Mouse (Mus musculus): ENCODE results near the gene Bcat2. TPM values are rescaled to one million over a fixed set of nuclear protein-coding genes. Genes with fewer than 3 reads are reported as not detected.

Bcat2 gene
- total RNA-seq, 2 experiments from 2014 or later: 50.0 to 81.0 TPM

DNA sequence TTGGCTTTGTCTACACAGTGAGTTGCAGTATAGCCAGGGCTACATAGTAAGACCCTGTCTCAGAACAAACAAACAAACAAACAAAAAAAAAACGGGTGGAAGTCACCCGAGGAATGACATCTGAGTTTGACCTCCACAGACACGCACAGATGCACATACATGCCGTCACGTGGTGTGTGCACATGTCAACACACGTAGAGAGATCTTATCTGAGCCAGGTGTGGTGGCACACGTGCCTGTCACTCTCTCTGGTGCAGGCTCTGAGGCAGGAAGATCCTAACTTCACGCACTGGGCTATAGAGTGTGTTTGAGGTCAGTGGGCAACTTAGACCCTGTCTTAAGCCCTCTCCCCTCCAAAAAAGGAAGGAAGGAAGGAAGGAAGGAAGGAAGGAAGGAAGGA, 4.0 kb downstream of the Bcat2 start:
- ATAC-seq (replicated peaks; ENCODE audit: low FRiP score, low TSS enrichment, poor library complexity, severe bottlenecking): no peak

DNA sequence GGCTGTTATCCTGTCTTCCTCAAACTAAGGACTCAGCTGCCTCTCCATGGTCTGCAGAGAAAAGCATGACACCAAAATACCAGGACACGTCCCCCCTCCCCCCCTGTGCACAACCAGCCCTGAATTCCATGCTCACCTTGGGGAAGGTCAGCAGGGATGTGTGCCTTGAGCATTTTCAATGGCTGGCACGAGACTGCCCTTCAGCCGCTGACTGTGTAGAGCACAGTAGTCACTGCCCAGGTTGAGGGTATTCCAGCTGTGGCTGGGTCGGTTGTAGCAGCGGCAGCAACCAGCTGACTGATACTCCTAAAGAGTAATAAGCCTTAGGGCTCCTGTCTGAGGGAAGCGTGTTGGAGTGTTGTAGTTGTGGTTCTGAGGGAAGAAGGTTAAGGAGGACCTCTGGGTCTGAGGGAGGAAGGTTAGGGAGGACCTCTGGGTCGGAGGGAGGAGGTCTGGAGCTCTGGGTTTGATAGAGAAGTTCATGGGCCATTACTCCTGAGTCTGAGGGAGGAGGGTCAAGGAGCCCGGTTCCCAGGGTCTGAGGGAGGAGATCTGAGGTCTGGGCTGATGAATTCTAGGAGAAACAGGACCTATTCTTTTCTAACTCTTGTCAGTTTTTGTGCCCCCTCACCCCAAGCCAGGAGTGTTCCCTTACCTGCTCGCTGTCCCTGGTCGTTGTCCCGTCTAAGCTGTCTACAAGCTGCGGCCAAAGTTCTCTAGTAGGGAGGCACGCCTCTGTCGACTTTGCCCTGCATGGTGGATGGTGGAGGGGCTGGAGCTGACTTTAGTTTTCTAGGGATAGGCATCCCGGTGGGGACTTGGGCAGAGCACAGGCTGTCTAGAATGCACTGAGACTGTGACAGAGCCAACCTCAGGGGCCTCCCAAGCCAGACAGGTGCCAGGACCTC, 4.8 kb downstream of the Bcat2 start:
- no peak for ATAC-seq (replicated peaks; ENCODE audit: low FRiP score, low TSS enrichment, poor library complexity, severe bottlenecking)

DNA sequence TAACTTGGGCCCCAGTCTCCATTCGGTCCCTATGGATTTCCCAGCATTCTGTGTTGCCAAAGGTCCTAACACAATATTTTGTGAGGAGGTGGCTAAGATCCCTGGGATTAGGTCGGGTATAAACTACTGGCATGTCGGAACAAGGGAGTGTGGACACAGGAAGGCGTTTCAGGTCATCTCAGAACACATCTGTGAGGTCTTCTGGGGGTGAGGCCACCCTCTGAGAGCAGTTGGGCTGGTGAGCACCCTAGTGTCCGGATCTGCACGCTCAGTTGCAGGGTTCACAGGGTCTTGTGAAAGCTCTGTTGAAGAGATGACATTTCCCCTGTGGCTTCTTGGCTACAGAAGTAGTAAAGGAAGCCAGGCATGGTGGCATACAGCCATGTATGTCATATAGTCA, 16.0 kb downstream of the Bcat2 start:
- no peak for ATAC-seq (replicated peaks; ENCODE audit: low FRiP score, low TSS enrichment, poor library complexity, severe bottlenecking)

DNA sequence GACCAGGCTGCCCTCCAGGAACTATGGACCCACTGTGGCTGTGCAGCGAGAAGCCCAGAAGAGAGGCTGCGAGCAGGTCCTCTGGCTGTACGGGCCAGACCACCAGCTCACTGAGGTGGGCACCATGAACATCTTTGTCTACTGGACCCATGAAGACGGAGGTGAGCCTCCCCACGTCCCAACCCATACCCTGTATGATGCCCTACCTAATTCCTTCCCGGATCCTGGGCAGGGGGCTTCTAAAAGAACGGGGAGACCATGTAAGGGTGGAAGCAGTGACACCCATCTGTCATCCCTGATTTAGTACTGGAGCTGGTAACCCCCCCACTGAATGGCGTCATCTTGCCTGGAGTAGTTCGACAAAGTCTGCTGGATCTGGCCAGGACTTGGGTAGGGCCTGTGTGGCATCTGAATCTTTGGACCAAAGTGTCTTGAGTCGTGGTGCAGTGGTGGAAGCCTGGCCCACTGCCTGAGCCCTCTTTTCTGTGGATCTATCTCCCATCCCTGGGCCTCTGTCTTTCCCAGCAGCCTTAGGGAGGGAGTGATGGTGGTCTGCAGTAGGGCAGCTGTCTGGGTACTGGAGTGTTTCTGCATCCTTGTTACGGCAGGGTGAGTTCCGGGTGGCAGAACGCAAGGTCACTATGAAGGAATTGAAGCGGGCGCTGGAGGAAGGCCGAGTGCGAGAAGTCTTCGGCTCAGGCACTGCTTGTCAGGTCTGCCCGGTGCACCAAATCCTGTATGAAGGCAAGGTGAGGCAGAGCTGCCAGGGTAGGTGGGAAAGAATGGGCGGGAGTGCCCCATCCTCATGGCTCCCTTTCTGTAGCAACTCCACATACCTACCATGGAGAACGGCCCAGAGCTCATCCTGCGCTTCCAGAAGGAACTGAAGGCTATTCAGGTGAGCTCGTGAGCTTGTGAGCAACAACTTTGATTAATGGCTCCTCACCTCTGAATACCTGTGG, 18.0 kb downstream of the Bcat2 start:
- ATAC-seq (replicated peaks; ENCODE audit: low FRiP score, low TSS enrichment, poor library complexity, severe bottlenecking): no peak

DNA sequence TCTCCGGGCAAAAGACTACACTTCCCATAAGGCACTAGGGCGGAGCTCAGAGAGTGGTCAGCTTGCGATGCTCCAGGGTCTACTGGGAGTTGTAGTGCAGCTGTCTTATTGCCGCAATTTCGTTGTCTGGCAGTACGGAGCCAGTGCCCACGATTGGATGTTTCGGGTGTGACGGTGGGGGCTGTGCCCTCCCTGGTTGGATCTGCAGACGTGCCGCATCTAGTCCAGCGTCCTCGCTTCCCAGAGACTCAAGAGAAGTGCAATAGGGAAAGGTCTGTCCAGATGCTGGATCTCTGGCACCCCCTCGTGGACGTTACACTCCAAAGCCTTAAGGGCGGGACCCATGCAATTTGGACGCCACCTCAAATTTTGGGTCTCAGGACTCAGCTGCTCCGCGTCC, 19.2 kb downstream of the Bcat2 start:
- peak; percentile 89 for ATAC-seq (replicated peaks; ENCODE audit: low FRiP score, low TSS enrichment, poor library complexity, severe bottlenecking)

DNA sequence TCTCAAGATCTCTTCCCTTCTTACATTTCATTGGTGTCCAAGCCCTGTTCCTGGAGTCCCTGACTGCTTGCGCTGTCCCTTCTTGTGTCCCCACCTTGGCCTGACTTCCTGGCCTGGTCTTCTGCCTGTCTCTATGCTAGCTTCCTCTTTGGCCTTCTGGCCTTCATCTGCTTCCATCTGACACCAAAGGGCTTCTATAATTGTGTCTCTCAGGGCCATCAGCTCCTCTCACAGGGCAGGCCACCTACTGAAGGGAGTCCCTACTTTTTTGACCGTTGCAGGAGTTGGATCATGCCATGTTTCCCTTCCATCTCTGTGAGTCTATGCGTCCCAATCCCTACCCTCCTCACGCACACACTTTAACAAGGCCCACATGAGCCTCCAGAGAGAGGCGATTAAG, 19.9 kb downstream of the Bcat2 start:
- no peak for ATAC-seq (replicated peaks; ENCODE audit: low FRiP score, low TSS enrichment, poor library complexity, severe bottlenecking)

DNA sequence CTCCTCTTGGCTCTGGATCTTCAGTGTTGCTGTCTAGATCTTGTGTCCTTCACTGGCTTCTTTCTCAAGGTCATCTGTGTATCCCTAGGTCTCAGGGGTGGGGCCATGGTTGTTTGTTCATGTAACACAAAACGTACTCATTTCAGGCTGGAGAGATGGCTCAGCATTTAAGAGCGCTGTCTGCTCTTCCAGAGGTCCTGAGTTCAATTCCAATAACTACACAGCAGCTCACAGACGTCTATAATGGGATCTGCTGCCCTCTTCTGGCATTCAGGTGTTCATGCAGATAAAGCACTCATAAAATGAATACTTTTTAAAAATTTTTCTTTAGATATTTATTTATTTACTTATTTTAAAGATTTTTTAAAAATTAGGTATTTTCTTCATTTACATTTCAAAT, 20.9 kb downstream of the Bcat2 start:
- ATAC-seq (replicated peaks; ENCODE audit: low FRiP score, low TSS enrichment, poor library complexity, severe bottlenecking): no peak

DNA sequence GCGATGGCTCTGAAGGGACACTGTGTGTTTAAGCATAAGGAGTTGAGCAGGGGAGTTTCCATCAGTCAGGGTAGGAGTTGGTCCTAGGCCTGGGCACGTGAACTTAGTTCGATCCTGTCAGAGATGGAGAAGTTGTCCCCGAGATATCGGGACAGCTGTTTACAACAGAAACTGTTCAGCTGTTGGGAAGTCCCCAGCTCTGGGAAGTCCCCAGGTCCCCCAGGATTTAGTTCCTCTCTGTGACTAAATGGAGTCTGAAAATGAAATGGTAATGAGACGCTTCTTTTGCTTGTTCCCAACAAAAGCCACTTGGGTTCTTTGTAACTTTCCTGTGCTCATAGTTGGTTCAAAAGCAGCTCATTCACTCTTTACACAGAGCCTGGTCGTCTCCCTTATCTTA, 21.9 kb downstream of the Bcat2 start:
- no peak for ATAC-seq (replicated peaks; ENCODE audit: low FRiP score, low TSS enrichment, poor library complexity, severe bottlenecking)

DNA sequence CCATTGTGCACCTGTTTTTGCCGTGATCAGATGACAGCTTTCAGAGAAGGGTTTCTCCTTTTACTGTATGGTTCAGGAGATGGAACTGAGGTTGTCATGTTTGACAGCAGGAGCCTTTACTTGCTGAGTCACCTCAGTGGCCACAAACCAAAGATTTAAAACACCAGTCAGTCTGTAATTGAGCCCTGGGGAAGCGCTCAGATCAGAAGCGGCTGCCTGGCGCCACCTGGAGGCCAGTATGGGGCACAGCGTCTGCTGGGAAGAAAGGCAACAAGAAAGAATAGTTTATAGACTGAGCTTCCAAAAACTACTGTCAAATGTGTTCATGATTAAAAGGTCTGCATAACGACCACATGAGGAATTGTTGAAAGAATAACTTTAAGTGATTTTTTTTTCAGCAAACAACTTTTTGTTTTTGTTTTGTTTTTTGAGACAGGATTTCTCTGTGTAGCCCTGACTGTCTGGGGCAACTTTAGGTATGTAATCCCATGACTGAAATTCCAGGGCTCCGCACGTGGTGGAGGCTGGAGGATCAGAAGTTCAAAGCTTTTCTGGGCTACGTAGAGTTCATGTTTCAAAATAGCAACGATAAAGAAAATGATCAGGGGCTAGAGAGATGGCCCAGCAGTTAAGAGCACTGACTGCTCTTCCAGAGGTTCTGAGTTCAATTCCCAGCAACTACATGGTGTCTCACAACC, 23.3 kb downstream of the Bcat2 start:
- peak; percentile 39; the same call in 1 of the 2 replicates for ATAC-seq (replicated peaks; ENCODE audit: low FRiP score, low TSS enrichment, poor library complexity, severe bottlenecking)

DNA sequence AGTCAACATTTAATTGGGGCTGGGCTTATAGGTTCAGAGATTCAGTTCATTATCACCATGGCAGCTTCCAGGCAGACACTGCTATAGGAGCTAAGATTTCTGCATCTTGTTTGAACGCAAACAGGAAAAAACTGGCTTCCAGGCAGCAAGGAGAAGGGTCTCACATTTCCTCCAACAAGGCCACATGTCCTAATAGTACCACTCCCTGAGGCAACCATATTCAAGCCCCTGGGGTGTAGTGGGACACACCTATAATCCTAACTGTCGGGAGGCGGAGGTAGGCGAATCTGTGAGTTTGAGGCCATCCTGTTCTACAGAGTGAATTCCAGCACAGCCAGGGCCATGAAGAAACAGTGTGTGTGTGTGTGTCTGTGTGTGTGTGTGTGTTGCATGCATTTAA, 25.2 kb downstream of the Bcat2 start:
- ATAC-seq (replicated peaks; ENCODE audit: low FRiP score, low TSS enrichment, poor library complexity, severe bottlenecking): no peak

DNA sequence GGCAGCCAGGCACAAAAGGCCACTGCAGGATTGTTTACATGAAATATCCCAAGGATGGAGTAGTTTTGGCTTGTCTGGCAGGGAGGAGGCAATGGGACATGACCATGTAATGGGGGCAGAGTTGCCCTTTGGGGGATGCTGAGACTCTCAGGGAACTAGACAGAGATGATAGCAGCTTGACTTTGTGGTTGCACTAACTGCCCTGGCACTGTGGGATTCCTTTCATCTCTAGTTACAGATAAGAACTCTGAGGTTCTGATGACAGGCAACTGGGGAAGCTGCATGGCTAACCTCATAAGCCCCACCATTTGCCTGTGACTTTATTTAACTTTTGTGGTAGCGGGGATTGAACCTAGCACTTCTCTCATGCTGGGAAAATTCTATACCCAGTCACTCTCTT, 26.2 kb downstream of the Bcat2 start:
- ATAC-seq (replicated peaks; ENCODE audit: low FRiP score, low TSS enrichment, poor library complexity, severe bottlenecking): peak; percentile 52; the same call in 1 of the 2 replicates

DNA sequence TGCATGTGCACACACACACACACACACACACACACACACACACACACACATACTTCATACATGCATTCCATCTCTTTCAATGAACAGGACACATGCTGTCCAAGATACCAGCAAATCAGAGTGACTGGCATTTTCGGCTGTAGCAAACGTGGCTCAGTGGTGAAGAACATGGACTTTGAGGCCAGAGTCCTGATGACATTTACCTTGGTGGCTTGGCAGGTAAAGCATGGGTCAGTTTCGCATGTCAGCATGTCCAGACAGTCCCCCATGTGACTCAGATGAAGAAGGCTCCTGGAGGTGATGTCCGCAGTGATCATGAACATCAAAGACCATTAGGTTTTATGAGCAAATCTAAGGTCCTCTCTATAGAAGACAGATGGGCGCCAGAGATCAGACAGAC, 27.1 kb downstream of the Bcat2 start:
- ATAC-seq (replicated peaks; ENCODE audit: low FRiP score, low TSS enrichment, poor library complexity, severe bottlenecking): no peak

DNA sequence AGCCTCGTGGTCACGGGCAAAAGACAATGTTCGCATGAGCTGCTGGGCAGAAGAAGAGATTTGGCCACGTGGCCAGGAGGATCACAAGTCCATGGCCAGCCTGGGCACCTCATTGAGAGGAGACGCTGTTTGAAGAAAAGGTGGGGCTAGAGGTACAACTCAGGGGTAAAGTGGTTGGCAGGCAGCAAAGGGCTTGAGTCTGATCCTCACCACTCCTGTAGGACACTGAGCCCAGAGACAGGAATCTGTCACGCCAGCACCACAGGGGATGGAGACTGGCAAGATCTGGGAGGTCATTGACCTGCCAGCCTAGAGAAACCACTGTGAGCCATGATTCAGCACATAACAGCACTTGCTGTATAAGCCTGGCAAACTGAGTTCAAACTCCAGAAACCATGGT, 27.6 kb downstream of the Bcat2 start:
- no peak for ATAC-seq (replicated peaks; ENCODE audit: low FRiP score, low TSS enrichment, poor library complexity, severe bottlenecking)

DNA sequence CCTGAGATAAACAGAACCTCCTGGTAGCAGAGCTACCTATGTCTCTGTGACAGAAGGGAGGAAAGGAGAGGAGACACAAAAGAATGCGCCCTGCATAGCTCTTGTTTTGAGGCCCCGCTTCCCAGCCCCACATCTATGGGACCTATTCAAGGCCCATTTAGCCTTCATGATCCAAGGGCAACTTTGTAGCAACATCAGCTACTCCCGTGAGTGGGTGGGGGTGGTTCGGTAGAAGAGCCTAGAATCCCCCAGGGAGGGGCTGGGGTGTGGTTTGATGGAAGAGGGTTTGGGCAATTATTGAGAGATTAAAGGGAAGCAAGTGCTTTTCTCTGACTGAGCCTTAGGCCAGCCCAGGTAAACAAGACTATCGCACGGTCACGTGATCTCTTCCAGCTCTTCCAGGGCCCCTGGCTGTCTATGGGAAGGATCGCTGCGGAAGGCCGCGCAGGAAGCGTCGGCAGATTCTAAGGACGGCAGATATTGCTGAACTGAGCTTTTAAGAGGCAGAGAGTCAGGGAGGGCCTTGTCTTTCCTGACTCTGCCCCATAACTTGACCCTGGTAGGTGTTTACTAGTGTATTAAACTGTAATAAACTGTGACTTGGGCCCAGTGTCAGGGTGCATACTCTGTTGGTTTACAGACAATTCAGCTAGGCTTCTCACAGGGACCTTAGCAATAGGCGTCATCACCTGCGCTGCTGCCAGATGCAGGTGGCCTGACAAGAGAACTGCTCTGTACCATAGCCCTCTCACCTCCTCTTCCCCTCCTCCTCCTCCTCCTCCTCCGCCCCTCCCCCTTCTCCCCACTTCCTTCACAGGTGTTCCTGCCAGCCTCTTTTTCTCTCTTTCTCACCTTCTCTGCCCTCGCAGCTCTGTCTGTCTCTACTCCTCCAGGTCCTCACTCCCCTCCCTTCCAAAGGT, 29.3 kb downstream of the Bcat2 start:
- ATAC-seq (replicated peaks; ENCODE audit: low FRiP score, low TSS enrichment, poor library complexity, severe bottlenecking): no peak

DNA sequence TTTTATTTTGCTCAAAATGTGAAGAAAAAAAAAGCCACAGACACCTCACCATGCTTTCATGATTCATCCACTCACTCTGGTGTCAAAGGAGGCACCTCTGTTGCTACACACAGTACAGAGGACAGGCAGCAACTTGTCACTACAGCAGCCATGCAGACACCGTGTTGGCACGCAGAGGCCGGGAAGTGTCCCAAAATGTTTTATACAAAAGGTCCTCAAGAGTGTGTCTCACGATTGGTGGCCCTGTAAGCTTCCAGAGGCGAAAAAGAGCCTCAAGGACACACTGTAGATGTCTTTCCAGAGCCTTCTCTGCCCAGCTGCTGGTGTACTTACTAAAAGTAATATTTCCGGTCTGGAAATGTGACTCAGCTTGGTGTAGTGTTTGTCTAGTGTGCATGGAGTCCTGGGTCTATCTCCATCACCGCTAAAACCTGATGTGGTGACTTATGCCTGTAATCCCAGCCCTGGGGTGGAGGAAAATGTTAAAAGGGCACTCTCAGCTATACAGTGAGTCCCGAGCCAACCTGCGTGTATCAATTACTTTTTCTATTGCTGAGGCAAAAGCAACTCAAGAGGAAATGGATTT, 35.8 kb downstream of the Bcat2 start:
- ATAC-seq (replicated peaks; ENCODE audit: low FRiP score, low TSS enrichment, poor library complexity, severe bottlenecking): no peak

DNA sequence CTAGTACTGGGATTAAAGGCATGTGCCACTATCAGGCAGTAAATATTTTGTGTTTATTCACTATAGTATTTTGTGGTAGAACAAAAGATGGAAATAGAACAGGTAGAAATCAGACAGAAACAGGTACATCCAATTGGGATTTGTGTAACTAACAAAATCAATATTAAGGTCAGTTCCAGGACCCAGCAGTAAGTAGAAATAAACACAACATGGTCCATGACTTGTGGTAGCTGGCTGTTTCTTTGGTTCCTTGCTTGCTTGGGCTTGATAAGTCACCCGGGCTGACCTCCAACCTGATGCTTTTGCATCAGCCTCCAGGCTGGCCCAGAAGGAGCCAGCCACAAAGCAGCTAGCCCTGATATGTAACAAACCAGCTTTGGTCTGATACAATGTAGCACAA, 39.6 kb downstream of the Bcat2 start:
- no peak for ATAC-seq (replicated peaks; ENCODE audit: low FRiP score, low TSS enrichment, poor library complexity, severe bottlenecking)

DNA sequence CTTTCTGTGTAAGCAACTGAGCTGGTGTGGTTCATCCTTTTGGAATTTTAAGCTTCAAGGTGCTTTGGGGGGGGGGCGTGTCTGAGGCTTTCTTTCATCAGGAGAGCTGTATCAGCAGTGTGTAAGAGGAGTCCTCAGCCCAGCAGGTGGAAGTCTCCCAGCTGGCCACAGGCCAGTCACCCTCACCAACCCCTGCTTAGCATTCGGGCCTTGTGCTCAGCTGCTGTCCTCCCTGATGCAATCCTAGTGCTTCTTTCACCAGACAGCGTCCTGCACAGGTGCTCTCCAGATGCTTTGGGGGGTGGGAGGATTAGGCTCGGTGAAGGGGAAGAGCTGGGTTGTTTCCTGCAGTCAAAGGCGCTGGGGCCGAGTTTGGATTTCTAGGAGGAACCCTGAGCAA, 46.3 kb downstream of the Bcat2 start:
- ATAC-seq (replicated peaks; ENCODE audit: low FRiP score, low TSS enrichment, poor library complexity, severe bottlenecking): no peak

DNA sequence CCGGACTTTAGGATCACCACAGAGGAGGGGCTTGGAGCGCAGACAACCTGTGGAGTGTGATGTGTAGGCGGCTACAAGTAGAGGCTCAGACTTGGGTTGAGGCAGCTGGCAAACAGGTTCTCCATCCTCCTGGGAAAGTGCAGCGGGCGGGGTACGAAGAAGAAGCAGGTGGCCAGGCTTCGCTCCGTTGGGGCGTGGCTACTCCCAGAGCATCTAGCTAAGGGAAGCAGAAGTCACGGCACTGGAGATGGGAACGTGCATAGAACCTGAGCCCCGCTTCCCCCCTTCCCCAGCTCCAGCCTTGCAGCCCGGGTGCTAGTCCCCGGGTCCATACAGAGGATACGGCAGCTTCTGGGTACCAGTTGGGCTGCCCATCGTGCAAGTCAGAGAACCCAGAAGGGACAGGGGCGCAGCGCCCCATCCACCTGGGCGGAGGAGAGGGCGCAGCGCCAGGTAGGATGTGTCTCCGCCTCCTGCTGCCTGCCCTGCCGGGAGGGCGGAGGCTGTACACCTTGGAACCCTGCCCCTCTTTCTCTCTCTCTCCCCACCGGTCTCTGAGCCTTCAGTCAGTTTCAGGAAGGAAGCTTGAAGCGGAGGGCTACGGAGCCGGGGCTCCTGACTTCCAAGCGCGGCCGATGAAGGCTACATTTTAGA, 47.2 kb downstream of the Bcat2 start, which contains the start of gene Fut1:
Gene Fut1, plus strand, starts transcription at position 248 of the 654 bp plus-strand sequence.
- ATAC-seq (replicated peaks; ENCODE audit: low FRiP score, low TSS enrichment, poor library complexity, severe bottlenecking): no peak
